ENCODE assay signal across 20 mouse cellular contexts in genomic region chr9:46186387-46186786, GRCm38 (mm10). TPM values are rescaled to one million over a fixed set of nuclear protein-coding genes. Genes with fewer than 3 reads are reported as not detected.
DNase-seq lines count a peak whose midpoint lies in the region; ATAC-seq and TF ChIP-seq lines count a peak whose summit lies in the region.
"Had no signal": no experiment of that assay in that cellular context is flagged by ENCODE, and none has a peak within 500 bp of the region (broad histone marks: within the 10 kb centered on the region; RNA-seq: fewer than 3 reads in every experiment).

No protein-coding gene starts in this region.

- 90% methylated on average over 1 of the region's 1 CpGs for WGBS in hindbrain, postnatal 0 days
- 86% methylated on average over 1 of the region's 1 CpGs for WGBS in hindbrain, embryonic 10.5 days
- 87% methylated on average over 1 of the region's 1 CpGs for WGBS in lung, embryonic 14.5 days
- 97% methylated on average over 1 of the region's 1 CpGs for WGBS in stomach, postnatal 0 days

- no peak for DNase-seq in hindbrain, postnatal 0 days (ENCODE audit: low spot score)
- DNase-seq in hindbrain, embryonic 10.5 days (ENCODE audit: low spot score) = no peak
- DNase-seq in lung, embryonic 14.5 days = no peak
- DNase-seq in lung, postnatal 25 days (ENCODE audit: low spot score) = no peak
- DNase-seq in G1E (ENCODE audit: low spot score) = no peak
- DNase-seq in stomach, postnatal 0 days (ENCODE audit: low spot score) = no peak
- DNase-seq: adrenal gland, adult 2 months; cerebellum, adult 18-20 months; gastrocnemius, postnatal 14 days; heart, postnatal 4 days; kidney, postnatal 25 days; spleen, adult 18-20 months; thymus, postnatal 25 days had no signal

- H3K9me3 ChIP-seq in hindbrain, postnatal 0 days (ENCODE audit: low read length) = no peaks in the 10 kb centered on the region
- no peaks in the 10 kb centered on the region for H3K9me3 ChIP-seq in hindbrain, embryonic 10.5 days
- H3K9me3 ChIP-seq in lung, embryonic 14.5 days (ENCODE audit: low read depth, low read length) = no peaks in the 10 kb centered on the region
- no peaks in the 10 kb centered on the region for H3K9me3 ChIP-seq in G1E (replicated peaks)
- no peaks in the 10 kb centered on the region for H3K9me3 ChIP-seq in stomach, postnatal 0 days (ENCODE audit: control insufficient read depth, low read length)
- H3K9me3 ChIP-seq: heart, embryonic 10.5 days; neural tube, embryonic 13.5 days had no signal

- TF ChIP-seq CTCF in hindbrain, postnatal 0 days (IDR thresholded peaks at IDR 0.05; ENCODE audit: low read depth) = peak; percentile 38
- TF ChIP-seq CTCF in lung, embryonic 14.5 days (IDR thresholded peaks at IDR 0.05; ENCODE audit: low read depth) = peak; percentile 39; the same call in 1 of the 2 replicates
- TF ChIP-seq CTCF in G1E (IDR thresholded peaks at IDR 0.05; ENCODE audit: low read depth, low read length) = peak; percentile 15; the same call in 1 of the 2 replicates
- peak; percentile 61 for TF ChIP-seq CTCF in stomach, postnatal 0 days (IDR thresholded peaks at IDR 0.05; ENCODE audit: low read depth)

- no peaks in the 10 kb centered on the region for H3K4me1 ChIP-seq in hindbrain, postnatal 0 days (ENCODE audit: insufficient read depth, low read length)
- no peaks in the 10 kb centered on the region for H3K4me1 ChIP-seq in hindbrain, embryonic 10.5 days (replicated peaks)
- H3K4me1 ChIP-seq in lung, embryonic 14.5 days (ENCODE audit: insufficient read depth) = no peaks in the 10 kb centered on the region
- H3K4me1 ChIP-seq in G1E (ENCODE audit: insufficient read depth, low read depth, low read length) = peaks cover 14% of the 10 kb centered on the region
- no peaks in the 10 kb centered on the region for H3K4me1 ChIP-seq in stomach, postnatal 0 days (replicated peaks; ENCODE audit: control insufficient read depth, insufficient read depth)

- H3K4me3 ChIP-seq in hindbrain, postnatal 0 days (ENCODE audit: low read length) = no peak overlapping the region
- no peak overlapping the region for H3K4me3 ChIP-seq in hindbrain, embryonic 10.5 days
- no peak overlapping the region for H3K4me3 ChIP-seq in lung, embryonic 14.5 days (ENCODE audit: low read depth, low read length)
- no peak overlapping the region for H3K4me3 ChIP-seq in G1E (ENCODE audit: low read depth, low read length)
- H3K4me3 ChIP-seq in stomach, postnatal 0 days (ENCODE audit: low read depth, low read length) = no peak overlapping the region
- H3K4me3 ChIP-seq: heart, embryonic 10.5 days; neural tube, embryonic 13.5 days had no signal

- H3K4me2 ChIP-seq in hindbrain, postnatal 0 days (ENCODE audit: low read depth, low read length) = no peak overlapping the region
- H3K4me2 ChIP-seq in lung, embryonic 14.5 days = no peak overlapping the region
- H3K4me2 ChIP-seq in stomach, postnatal 0 days (replicated peaks; ENCODE audit: low read depth) = no peak overlapping the region
- H3K4me2 ChIP-seq: neural tube, embryonic 13.5 days had no signal

- no peak for ATAC-seq in hindbrain, postnatal 0 days
- no peak for ATAC-seq in lung, embryonic 14.5 days (ENCODE audit: insufficient read depth)
- no peak for ATAC-seq in G1E (ENCODE audit: extremely low read depth, insufficient number of reproducible peaks, low FRiP score, poor library complexity, severe bottlenecking)
- no peak for ATAC-seq in stomach, postnatal 0 days (ENCODE audit: low FRiP score, low TSS enrichment)
- ATAC-seq in activated CD4-positive, CD25-positive, alpha-beta regulatory T cell, adult 4 months = no peak

- no peaks in the 10 kb centered on the region for H3K27me3 ChIP-seq in hindbrain, postnatal 0 days (ENCODE audit: insufficient read depth, low read length)
- no peaks in the 10 kb centered on the region for H3K27me3 ChIP-seq in hindbrain, embryonic 10.5 days (ENCODE audit: insufficient read depth, poor library complexity, severe bottlenecking)
- no peaks in the 10 kb centered on the region for H3K27me3 ChIP-seq in lung, embryonic 14.5 days (ENCODE audit: insufficient read depth, low read length)
- H3K27me3 ChIP-seq in G1E (ENCODE audit: insufficient read depth, low read length) = no peaks in the 10 kb centered on the region
- H3K27me3 ChIP-seq in stomach, postnatal 0 days (ENCODE audit: control insufficient read depth, insufficient read depth, low read length) = no peaks in the 10 kb centered on the region
- H3K27me3 ChIP-seq: neural tube, embryonic 13.5 days had no signal

- no peak overlapping the region for H3K9ac ChIP-seq in hindbrain, postnatal 0 days (replicated peaks; ENCODE audit: low read length)
- H3K9ac ChIP-seq in lung, embryonic 14.5 days = no peak overlapping the region
- H3K9ac ChIP-seq in stomach, postnatal 0 days (ENCODE audit: low read length) = no peak overlapping the region
- H3K9ac ChIP-seq: neural tube, embryonic 13.5 days had no signal

- no peak overlapping the region for H3K27ac ChIP-seq in hindbrain, postnatal 0 days
- no peak overlapping the region for H3K27ac ChIP-seq in hindbrain, embryonic 10.5 days
- H3K27ac ChIP-seq in lung, embryonic 14.5 days (ENCODE audit: low read depth) = no peak overlapping the region
- H3K27ac ChIP-seq in stomach, postnatal 0 days (replicated peaks) = no peak overlapping the region
- H3K27ac ChIP-seq: heart, embryonic 10.5 days; neural tube, embryonic 13.5 days had no signal

- H3K36me3 ChIP-seq in hindbrain, postnatal 0 days (ENCODE audit: insufficient read depth, low read length) = no peaks in the 10 kb centered on the region
- H3K36me3 ChIP-seq in hindbrain, embryonic 10.5 days = no peaks in the 10 kb centered on the region
- no peaks in the 10 kb centered on the region for H3K36me3 ChIP-seq in lung, embryonic 14.5 days (ENCODE audit: insufficient read depth)
- peaks cover 86% of the 10 kb centered on the region for H3K36me3 ChIP-seq in G1E (replicated peaks)
- H3K36me3 ChIP-seq in stomach, postnatal 0 days (ENCODE audit: control insufficient read depth, insufficient read depth, low read length) = no peaks in the 10 kb centered on the region
- H3K36me3 ChIP-seq: heart, embryonic 10.5 days; neural tube, embryonic 13.5 days had no signal

- TF ChIP-seq EP300 in stomach, postnatal 0 days (optimal IDR thresholded peaks at IDR 0.05) = no peak

RNA-seq across cellular contexts. Expression of gene Apoa1, which starts 42.0 kb away (rescaled TPM):
- 1.6 TPM in 1 of 2 replicates, not detected in the other for total RNA-seq in hindbrain, postnatal 0 days (2014; rRNA removed)
- 3.4 and 4.5 TPM in 2 replicates for polyA plus RNA-seq in hindbrain, postnatal 0 days (2015; fragmentation: Nextera tagmentation; extraction: Ambion mirVana)
- 0.75 and 0.88 TPM in 2 replicates for polyA plus RNA-seq in hindbrain, embryonic 10.5 days (2016; fragmentation: Nextera tagmentation; extraction: Ambion mirVana)
- polyA plus RNA-seq in lung, embryonic 14.5 days (2014; fragmentation: Nextera tagmentation; extraction: Ambion mirVana) = 0.80 and 2.0 TPM in 2 replicates
- total RNA-seq in G1E (2014; fragmentation: Nextera tagmentation) = not detected in 2 replicates
- not detected in 2 replicates for total RNA-seq in G1E (2017)
- polyA plus RNA-seq in G1E (2012) = 0.41 and 1.5 TPM in 2 replicates
- polyA plus RNA-seq in stomach, postnatal 0 days (2015; fragmentation: Nextera tagmentation; extraction: Ambion mirVana) = 318 and 335 TPM in 2 replicates
- not detected for polyA plus RNA-seq in activated CD4-positive, CD25-positive, alpha-beta regulatory T cell, adult 4 months (2017; shearing (Covaris generic))
- total RNA-seq: gastrocnemius, postnatal 14 days had no signal

RNA-seq across cellular contexts. Expression of gene Apoc3, which starts 49.0 kb away (rescaled TPM):
- total RNA-seq in hindbrain, postnatal 0 days (2014; rRNA removed) = not detected in 2 replicates
- not detected in 2 replicates for polyA plus RNA-seq in hindbrain, postnatal 0 days (2015; fragmentation: Nextera tagmentation; extraction: Ambion mirVana)
- polyA plus RNA-seq in hindbrain, embryonic 10.5 days (2016; fragmentation: Nextera tagmentation; extraction: Ambion mirVana) = not detected in 2 replicates
- polyA plus RNA-seq in lung, embryonic 14.5 days (2014; fragmentation: Nextera tagmentation; extraction: Ambion mirVana) = not detected in 2 replicates
- not detected in 2 replicates for total RNA-seq in G1E (2014; fragmentation: Nextera tagmentation)
- total RNA-seq in G1E (2017) = 0.33 TPM in 1 of 2 replicates, not detected in the other
- polyA plus RNA-seq in G1E (2012) = not detected in 2 replicates
- polyA plus RNA-seq in stomach, postnatal 0 days (2015; fragmentation: Nextera tagmentation; extraction: Ambion mirVana) = 0.58 and 1.2 TPM in 2 replicates
- not detected for polyA plus RNA-seq in activated CD4-positive, CD25-positive, alpha-beta regulatory T cell, adult 4 months (2017; shearing (Covaris generic))
- total RNA-seq: gastrocnemius, postnatal 14 days; heart, postnatal 4 days; layer of hippocampus, postnatal 14 days had no signal
- polyA plus RNA-seq: brain, embryonic 14.5 days; embryonic facial prominence, embryonic 11.5 days; heart, embryonic 10.5 days; neural tube, embryonic 13.5 days had no signal

RNA-seq across cellular contexts. Expression of gene Apoa4, which starts 54.1 kb away (rescaled TPM):
- total RNA-seq in hindbrain, postnatal 0 days (2014; rRNA removed) = not detected in 2 replicates
- polyA plus RNA-seq in hindbrain, postnatal 0 days (2015; fragmentation: Nextera tagmentation; extraction: Ambion mirVana) = not detected in 2 replicates
- polyA plus RNA-seq in hindbrain, embryonic 10.5 days (2016; fragmentation: Nextera tagmentation; extraction: Ambion mirVana) = not detected in 2 replicates
- not detected in 2 replicates for polyA plus RNA-seq in lung, embryonic 14.5 days (2014; fragmentation: Nextera tagmentation; extraction: Ambion mirVana)
- total RNA-seq in G1E (2014; fragmentation: Nextera tagmentation) (not detected in 2 replicates), G1E (2017) (not detected in 2 replicates)
- polyA plus RNA-seq in G1E (2012) = 0.03 TPM in 1 of 2 replicates, not detected in the other
- 13.7 and 20.3 TPM in 2 replicates for polyA plus RNA-seq in stomach, postnatal 0 days (2015; fragmentation: Nextera tagmentation; extraction: Ambion mirVana)
- polyA plus RNA-seq in activated CD4-positive, CD25-positive, alpha-beta regulatory T cell, adult 4 months (2017; shearing (Covaris generic)) = not detected
- total RNA-seq: gastrocnemius, postnatal 14 days; heart, postnatal 4 days; layer of hippocampus, postnatal 14 days; left cerebral cortex, postnatal 36 days had no signal
- polyA plus RNA-seq: embryonic facial prominence, embryonic 11.5 days had no signal

Comparison
In these comparisons a context has a peak if more than half of its experiments do, and no peak if none do; other contexts are left out.
1. RNA of gene Apoa1, which starts 42.0 kb away (polyA plus RNA-seq): 318 to 335 TPM in stomach, postnatal 0 days; 3.4 to 4.5 TPM in hindbrain, postnatal 0 days, 0.80 to 2.0 TPM in lung, embryonic 14.5 days, 0.41 to 1.5 TPM in G1E, 0.75 to 0.88 TPM in hindbrain, embryonic 10.5 days and not detected in activated CD4-positive, CD25-positive, alpha-beta regulatory T cell, adult 4 months; every median in the first group is over 10 times any median in the second.
2. RNA of gene Apoa4, which starts 54.1 kb away (polyA plus RNA-seq): 13.7 to 20.3 TPM in stomach, postnatal 0 days; not detected in hindbrain, postnatal 0 days, not detected in hindbrain, embryonic 10.5 days, not detected in lung, embryonic 14.5 days, 0.03 TPM in G1E and not detected in activated CD4-positive, CD25-positive, alpha-beta regulatory T cell, adult 4 months; every median in the first group is over 10 times any median in the second.
3. Peak in every context shown above with its lines, with median percentiles within 50 percentile points of each other: CTCF ChIP-seq.